Mouse (Mus musculus) embryo, embryonic 10.5 days (tissue): ENCODE data around the gene Foxr2.
A peak's percentile ranks its signal among the peaks of the same experiment; 100 is the strongest.

Experiments used
- DNase-seq: peaks from one replicate; pipeline ENCODE4 v3.0.0-alpha.2; 2015; ENCODE audit warnings: low spot score

Gene Foxr2

DNA sequence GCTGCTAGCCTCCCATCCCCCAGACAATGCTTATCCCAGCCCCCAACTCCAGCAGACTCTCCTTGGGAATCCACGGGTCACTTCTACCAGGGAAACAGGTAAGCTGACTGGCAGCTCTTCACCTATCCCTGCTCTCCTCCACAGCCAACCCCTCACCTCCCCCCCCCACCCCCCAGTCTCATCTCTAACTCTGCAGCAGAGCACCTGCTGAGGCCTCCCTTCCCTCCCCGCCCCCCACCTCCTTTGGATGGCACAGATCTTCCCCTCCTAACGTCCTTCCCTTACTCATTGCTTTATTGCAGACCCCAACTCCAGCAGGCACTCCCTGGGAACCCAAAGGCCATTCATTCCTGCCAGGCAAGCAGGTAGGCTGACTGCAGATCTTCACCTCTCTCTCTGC lies at the start of gene Foxr2:
Gene Foxr2 (plus strand): TSS at position 301 of the 400 bp plus-strand sequence.
- DNase-seq: no peak

DNA sequence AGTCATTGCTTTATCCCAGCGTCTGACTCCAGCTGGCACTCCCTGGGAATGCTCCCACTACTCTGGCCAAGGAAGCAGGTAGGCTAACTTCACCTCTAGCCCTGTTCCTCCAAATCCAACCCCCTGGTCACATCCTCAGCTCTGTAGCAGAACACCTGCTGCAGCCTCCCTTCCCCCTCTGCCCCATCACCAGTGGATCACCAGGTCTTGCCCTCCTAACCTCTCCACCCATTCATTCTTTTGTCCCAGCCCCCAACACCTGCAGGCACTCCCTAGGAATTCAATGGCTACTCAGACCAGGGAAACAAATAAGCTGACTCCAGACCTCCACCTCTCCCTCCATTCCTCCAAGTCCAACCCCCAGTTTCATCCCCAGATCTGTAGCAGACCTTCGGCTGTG lies 427 bp downstream of the Foxr2 start:
- DNase-seq: no peak

DNA sequence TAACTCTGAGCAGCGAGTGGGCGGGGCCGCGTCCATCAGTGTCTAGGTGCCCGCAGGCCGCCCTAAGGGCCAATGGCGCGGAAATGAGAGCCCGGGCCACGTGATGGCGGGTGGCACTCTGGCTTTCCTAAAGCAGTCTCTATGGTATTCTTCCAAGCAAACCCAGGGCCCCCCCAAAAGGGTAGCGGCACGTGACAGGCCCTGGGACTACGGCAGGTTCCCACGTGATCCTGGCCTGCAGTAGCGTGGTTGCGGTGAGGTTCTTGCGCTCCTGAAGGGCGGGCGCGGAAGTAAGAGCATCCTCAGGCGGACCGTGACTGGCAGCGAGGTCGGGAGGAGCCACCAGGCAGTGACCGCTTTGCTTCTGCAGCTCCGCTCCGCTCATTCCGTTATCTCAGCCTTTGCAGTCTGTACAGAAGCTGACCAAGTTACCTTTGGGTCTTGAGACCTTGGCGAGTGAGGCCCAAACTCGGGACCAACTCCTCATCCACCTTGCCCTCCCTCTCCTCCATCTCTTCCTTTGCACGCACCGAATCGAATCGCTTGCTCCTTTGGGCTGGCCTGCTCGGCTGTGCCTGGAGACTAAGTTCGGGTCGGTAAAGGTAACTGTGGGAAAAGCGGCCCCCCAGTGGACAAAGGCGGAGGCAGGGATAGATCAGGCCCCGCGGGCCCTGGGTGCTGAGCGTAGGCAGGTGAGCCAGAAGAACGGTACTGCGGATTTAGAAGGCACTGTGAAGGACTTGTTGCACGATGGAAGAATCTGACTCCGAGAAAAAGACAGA lies 21.3 kb downstream of the Foxr2 start, which contains the start of gene Rragb:
Gene Rragb (plus strand): TSS at position 248 of the 782 bp plus-strand sequence.
- peak; percentile 85 for DNase-seq

- no peak for DNase-seq
Observed at GRCm38 (mm10) chrX:153142656-153143055, 24.1 kb downstream of the Foxr2 start.

GRCm38 (mm10) chrX:153151766-153152165 lies 33.2 kb downstream of the Foxr2 start:
- no peak for DNase-seq

DNA sequence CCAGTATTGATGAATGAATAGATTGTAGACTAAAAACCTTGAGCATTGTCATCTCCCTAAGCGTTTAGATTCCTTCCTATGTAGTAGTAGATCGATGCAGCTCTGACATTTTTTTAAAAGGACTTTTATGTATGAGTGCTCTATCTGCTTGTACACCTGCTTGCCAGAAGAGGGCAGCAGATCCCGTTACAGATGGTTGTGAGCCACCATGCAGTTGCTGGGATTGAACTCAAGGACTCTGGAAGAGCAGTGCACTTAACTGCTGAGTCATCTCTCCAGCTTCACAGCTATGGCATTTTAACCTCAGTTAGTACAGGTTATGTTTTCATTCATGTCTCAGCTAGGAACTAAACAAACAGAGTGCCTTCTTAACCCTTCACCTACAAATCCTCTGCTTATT lies 36.7 kb downstream of the Foxr2 start:
- peak; percentile 39 for DNase-seq

- DNase-seq: peak; percentile 8
Observed at GRCm38 (mm10) chrX:153174786-153175185, 56.2 kb downstream of the Foxr2 start.

- no peak for DNase-seq
Observed at GRCm38 (mm10) chrX:153182221-153182620, 63.6 kb downstream of the Foxr2 start.
